In the genomic region with DNA sequence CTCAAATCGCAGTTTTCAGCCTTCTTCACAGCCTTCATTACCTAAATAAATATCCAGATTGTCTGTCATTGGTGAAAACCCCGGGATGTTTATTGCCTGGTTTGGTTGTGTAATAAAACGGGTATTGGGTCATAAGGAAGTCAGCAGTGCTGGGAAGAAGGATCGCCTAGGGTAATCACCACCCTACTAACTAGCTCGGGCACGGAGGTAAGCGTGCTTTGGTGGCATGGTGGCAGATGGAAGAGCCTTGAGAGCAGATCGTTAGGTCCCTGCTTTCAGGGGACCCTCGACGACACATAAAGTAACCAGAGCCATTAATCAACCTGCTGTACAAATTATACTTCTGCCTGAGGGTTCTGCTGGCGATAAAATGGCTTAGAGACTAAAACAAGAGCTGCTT, we compare ENCODE assay signal across 32 mouse cellular contexts. TPM values are rescaled to one million over a fixed set of nuclear protein-coding genes. Genes with fewer than 3 reads are reported as not detected.
DNase-seq lines count a peak whose midpoint lies in the region; ATAC-seq lines count a peak whose summit lies in the region.
"Had no signal": no experiment of that assay in that cellular context is flagged by ENCODE, and none has a peak within 500 bp of the region (broad histone marks: within the 10 kb centered on the region; RNA-seq: fewer than 3 reads in every experiment).

No protein-coding gene starts in this region.

- no peak overlapping the region for H3K4me3 ChIP-seq in neural tube, embryonic 13.5 days
- H3K4me3 ChIP-seq in neural tube, embryonic 14.5 days (ENCODE audit: low read depth, low read length), result no peak overlapping the region
- H3K4me3 ChIP-seq: erythroblast, embryonic 14.5 days; forebrain, embryonic 12.5 days; kidney, embryonic 15.5 days; left cerebral cortex, adult 2 months; limb, embryonic 15.5 days; liver, embryonic 13.5 days; midbrain, embryonic 10.5 days; midbrain, embryonic 15.5 days had no signal

- intact Hi-C loops in heart, postnatal 14 days (cut with DNase I), result no loop called here
- intact Hi-C loops in left cerebral cortex, postnatal 4 days (cut with DNase I), result no loop called here

- peak overlapping the region; percentile 59; the same call in 1 of the 2 replicates for H3K27ac ChIP-seq in neural tube, embryonic 13.5 days (replicated peaks)
- H3K27ac ChIP-seq in neural tube, embryonic 14.5 days (ENCODE audit: low read depth, low read length), result no peak overlapping the region; the same call in 1 of the 2 replicates
- H3K27ac ChIP-seq: forebrain, embryonic 12.5 days; kidney, embryonic 15.5 days; left cerebral cortex, adult 2 months; limb, embryonic 15.5 days; liver, embryonic 13.5 days; macrophage; midbrain, embryonic 10.5 days; midbrain, embryonic 15.5 days had no signal

- H3K27me3 ChIP-seq in neural tube, embryonic 13.5 days, result no peaks in the 10 kb centered on the region
- H3K27me3 ChIP-seq in neural tube, embryonic 14.5 days (ENCODE audit: control insufficient read depth, insufficient read depth, low read length), result no peaks in the 10 kb centered on the region
- H3K27me3 ChIP-seq: CH12.LX; kidney, embryonic 15.5 days; limb, embryonic 15.5 days; liver, embryonic 13.5 days; midbrain, embryonic 15.5 days had no signal

- H3K9me3 ChIP-seq in neural tube, embryonic 13.5 days, result no peaks in the 10 kb centered on the region
- H3K9me3 ChIP-seq in neural tube, embryonic 14.5 days (ENCODE audit: control insufficient read depth, low read length), result no peaks in the 10 kb centered on the region
- H3K9me3 ChIP-seq: forebrain, embryonic 12.5 days; kidney, embryonic 15.5 days; limb, embryonic 15.5 days; liver, embryonic 13.5 days; midbrain, embryonic 10.5 days; midbrain, embryonic 15.5 days had no signal

- no peak overlapping the region for H3K9ac ChIP-seq in neural tube, embryonic 13.5 days
- H3K9ac ChIP-seq in neural tube, embryonic 14.5 days (replicated peaks; ENCODE audit: low read depth, low read length), result no peak overlapping the region
- H3K9ac ChIP-seq: forebrain, embryonic 12.5 days; forebrain, postnatal 0 days; kidney, embryonic 15.5 days; limb, embryonic 15.5 days; liver, embryonic 13.5 days; midbrain, embryonic 15.5 days had no signal

- 18% methylated on average over 11 of the region's 11 CpGs for WGBS in neural tube, embryonic 13.5 days
- 14% methylated on average over 11 of the region's 11 CpGs for WGBS in neural tube, embryonic 14.5 days

- no peak overlapping the region for H3K4me2 ChIP-seq in neural tube, embryonic 13.5 days
- H3K4me2 ChIP-seq in neural tube, embryonic 14.5 days (ENCODE audit: low read depth, low read length), result no peak overlapping the region
- H3K4me2 ChIP-seq: forebrain, embryonic 12.5 days; heart, embryonic 11.5 days; kidney, embryonic 15.5 days; limb, embryonic 15.5 days; liver, embryonic 13.5 days; midbrain, embryonic 15.5 days had no signal

- H3K4me1 ChIP-seq in neural tube, embryonic 13.5 days (replicated peaks), result no peaks in the 10 kb centered on the region
- no peaks in the 10 kb centered on the region for H3K4me1 ChIP-seq in neural tube, embryonic 14.5 days (ENCODE audit: control insufficient read depth, insufficient read depth, low read length)
- H3K4me1 ChIP-seq: forebrain, embryonic 12.5 days; liver, embryonic 13.5 days; midbrain, embryonic 10.5 days; midbrain, embryonic 15.5 days had no signal

- no peaks in the 10 kb centered on the region for H3K36me3 ChIP-seq in neural tube, embryonic 13.5 days
- no peaks in the 10 kb centered on the region for H3K36me3 ChIP-seq in neural tube, embryonic 14.5 days (ENCODE audit: control insufficient read depth, insufficient read depth, low read length)
- H3K36me3 ChIP-seq: forebrain, embryonic 12.5 days; kidney, embryonic 15.5 days; limb, embryonic 15.5 days; liver, embryonic 13.5 days; midbrain, embryonic 10.5 days; midbrain, embryonic 15.5 days had no signal

- peak; percentile 69 for DNase-seq in heart, adult 11 months
- DNase-seq in heart, postnatal 14 days, result no peak
- no peak for DNase-seq in neural tube, embryonic 10.5 days (ENCODE audit: extremely low spot score, low spot score)
- DNase-seq in left cerebral cortex, postnatal 4 days, result no peak
- DNase-seq in adipocyte (ENCODE audit: low spot score), result no peak
- DNase-seq: adrenal gland, adult 8-10 months; cerebellum, adult 2 months; cerebellum, postnatal 14 days; forebrain, postnatal 0 days; gastrocnemius, postnatal 14 days; heart, adult 18-20 months; heart, postnatal 4 days; kidney, postnatal 25 days; liver, embryonic 13.5 days; lung, adult 2 months; lung, postnatal 10 days; right cerebral cortex, postnatal 14 days; spleen, adult 18-20 months; thymus, postnatal 14 days had no signal

- peak; percentile 64; the same call in 1 of the 2 replicates for ATAC-seq in neural tube, embryonic 13.5 days (ENCODE audit: low read depth)
- peak; percentile 56 for ATAC-seq in neural tube, embryonic 14.5 days (ENCODE audit: low read depth)
- ATAC-seq: activated CD4-positive, CD25-positive, alpha-beta regulatory T cell, adult 4 months; forebrain, postnatal 0 days; midbrain, embryonic 15.5 days had no signal

RNA-seq across cellular contexts. Expression of gene Fhad1, which starts 36.3 kb away (rescaled TPM):
- total RNA-seq in heart, postnatal 14 days (2021), result under 1 TPM; 0.17 to 0.48 TPM
- polyA plus RNA-seq in neural tube, embryonic 13.5 days (2015; fragmentation: Nextera tagmentation; extraction: Ambion mirVana), result 3.6 and 4.0 TPM in 2 replicates
- 4.7 and 5.2 TPM in 2 replicates for polyA plus RNA-seq in neural tube, embryonic 14.5 days (2014; fragmentation: Nextera tagmentation; extraction: Ambion mirVana)
- 1 to 10 TPM in 1 of 2 experiments, under 1 TPM in 1; 0.90 to 1.1 TPM for total RNA-seq in left cerebral cortex, postnatal 4 days (2021)
- polyA plus RNA-seq: erythroblast, embryonic 14.5 days had no signal
